Mouse (Mus musculus): ENCODE measurements around the gene Wwox.

- TF ChIP-seq CTCF (IDR thresholded peaks at IDR 0.05; ENCODE audit: control insufficient read depth, insufficient read depth, insufficient replicate concordance, low read depth, low read length) = no peak
- no peak for TF ChIP-seq POLR2A (IDR thresholded peaks at IDR 0.05; ENCODE audit: control insufficient read depth, low read depth, low read length)
Observed at GRCm38 (mm10) chr8:115276281-115276680, 836.8 kb downstream of the Wwox start.
